Mouse (Mus musculus): Measurements from ENCODE around the gene B3gnt6. TPM values are rescaled to one million over a fixed set of nuclear protein-coding genes. Genes with fewer than 3 reads are reported as not detected.
A peak's percentile ranks its signal among the peaks of the same experiment; 100 is the strongest.

The B3gnt6 gene
- polyA plus RNA-seq, 1 experiment from 2014 or later, result 0.23 TPM

- no peaks in the 10 kb centered on the region for H3K27me3 ChIP-seq (ENCODE audit: control insufficient read depth, insufficient read depth, low read length)
- WGBS, result 80% methylated on average over 6 of the region's 6 CpGs
- H3K9me3 ChIP-seq (ENCODE audit: control insufficient read depth, low read length), result no peaks in the 10 kb centered on the region
- ATAC-seq (ENCODE audit: low FRiP score, low TSS enrichment) (no peak), DNase-seq (ENCODE audit: low spot score) (no peak)
- H3K27ac ChIP-seq (replicated peaks), result no peak overlapping the region
- H3K4me1 ChIP-seq (replicated peaks; ENCODE audit: control insufficient read depth, insufficient read depth), result no peaks in the 10 kb centered on the region
- H3K36me3 ChIP-seq (ENCODE audit: control insufficient read depth, insufficient read depth, low read length), result no peaks in the 10 kb centered on the region
- no peak overlapping the region for H3K9ac ChIP-seq (ENCODE audit: low read length)
- H3K4me2 ChIP-seq (replicated peaks; ENCODE audit: low read depth), result no peak overlapping the region
- TF ChIP-seq CTCF (IDR thresholded peaks at IDR 0.05; ENCODE audit: low read depth) (no peak), EP300 (optimal IDR thresholded peaks at IDR 0.05) (no peak)
- H3K4me3 ChIP-seq (ENCODE audit: low read depth, low read length), result no peak overlapping the region
Measured at GRCm38 (mm10) chr7:98185326-98185725, 14.0 kb downstream of the B3gnt6 start.

GRCm38 (mm10) chr7:98178560-98179231, 20.6 kb downstream of the B3gnt6 start:
- Histone ChIP-seq H3K4me3 (ENCODE audit: low read depth, low read length) (peak overlapping the region; percentile 77), H3K9ac (ENCODE audit: low read length) (peak overlapping the region; percentile 71), H3K27me3 (ENCODE audit: control insufficient read depth, insufficient read depth, low read length) (no peaks in the 10 kb centered on the region), H3K4me1 (replicated peaks; ENCODE audit: control insufficient read depth, insufficient read depth) (0 out of 2 replicates have a peak, but pooled peaks cover 2% of the 10 kb centered on the region), H3K4me2 (replicated peaks; ENCODE audit: low read depth) (peak overlapping the region; percentile 84), H3K36me3 (ENCODE audit: control insufficient read depth, insufficient read depth, low read length) (no peaks in the 10 kb centered on the region), H3K27ac (replicated peaks) (peak overlapping the region; percentile 67), H3K9me3 (ENCODE audit: control insufficient read depth, low read length) (no peaks in the 10 kb centered on the region)
- peak; percentile 65 for ATAC-seq (ENCODE audit: low FRiP score, low TSS enrichment)
- TF ChIP-seq EP300 (optimal IDR thresholded peaks at IDR 0.05) (no peak), CTCF (IDR thresholded peaks at IDR 0.05; ENCODE audit: low read depth) (no peak)
- WGBS, result 72% methylated on average over 5 of the region's 5 CpGs
- DNase-seq (ENCODE audit: low spot score), result peak; percentile 40

GRCm38 (mm10) chr7:98177929-98178559, 21.2 kb downstream of the B3gnt6 start, which contains the start of gene Capn5:
Gene Capn5 (minus strand): TSS chr7:98178274.
- TF ChIP-seq EP300 (optimal IDR thresholded peaks at IDR 0.05) (no peak), CTCF (IDR thresholded peaks at IDR 0.05; ENCODE audit: low read depth) (peak; percentile 85)
- Histone ChIP-seq H3K4me1 (replicated peaks; ENCODE audit: control insufficient read depth, insufficient read depth) (0 out of 2 replicates have a peak, but pooled peaks cover 2% of the 10 kb centered on the region), H3K4me2 (replicated peaks; ENCODE audit: low read depth) (peak within 1 kb of the TSS; percentile 84), H3K9ac (ENCODE audit: low read length) (peak within 1 kb of the TSS; percentile 71), H3K4me3 (ENCODE audit: low read depth, low read length) (peak within 1 kb of the TSS; percentile 77), H3K27ac (replicated peaks) (peak within 1 kb of the TSS; percentile 67), H3K36me3 (ENCODE audit: control insufficient read depth, insufficient read depth, low read length) (no peaks in the 10 kb centered on the region), H3K9me3 (ENCODE audit: control insufficient read depth, low read length) (no peaks in the 10 kb centered on the region), H3K27me3 (ENCODE audit: control insufficient read depth, insufficient read depth, low read length) (no peaks in the 10 kb centered on the region)
- peak; percentile 93 for DNase-seq (ENCODE audit: low spot score)
- peak; percentile 86 for ATAC-seq (ENCODE audit: low FRiP score, low TSS enrichment)
- 2% methylated on average over 38 of the region's 44 CpGs for WGBS

GRCm38 (mm10) chr7:98177566-98177928, 21.7 kb downstream of the B3gnt6 start:
- no peak for TF ChIP-seq CTCF (IDR thresholded peaks at IDR 0.05; ENCODE audit: low read depth)
- no peak for TF ChIP-seq EP300 (optimal IDR thresholded peaks at IDR 0.05)
- H3K9me3 ChIP-seq (ENCODE audit: control insufficient read depth, low read length), result no peaks in the 10 kb centered on the region
- peak overlapping the region; percentile 77 for H3K4me3 ChIP-seq (ENCODE audit: low read depth, low read length)
- no peak for DNase-seq (ENCODE audit: low spot score)
- H3K27ac ChIP-seq (replicated peaks), result no peak overlapping the region
- 0 out of 2 replicates have a peak, but pooled peaks cover 2% of the 10 kb centered on the region for H3K4me1 ChIP-seq (replicated peaks; ENCODE audit: control insufficient read depth, insufficient read depth)
- no peaks in the 10 kb centered on the region for H3K27me3 ChIP-seq (ENCODE audit: control insufficient read depth, insufficient read depth, low read length)
- ATAC-seq (ENCODE audit: low FRiP score, low TSS enrichment), result no peak
- peak overlapping the region; percentile 84 for H3K4me2 ChIP-seq (replicated peaks; ENCODE audit: low read depth)
- 5% methylated on average over 9 of the region's 9 CpGs for WGBS
- H3K9ac ChIP-seq (ENCODE audit: low read length), result peak overlapping the region; percentile 71
- H3K36me3 ChIP-seq (ENCODE audit: control insufficient read depth, insufficient read depth, low read length), result no peaks in the 10 kb centered on the region

- Histone ChIP-seq H3K27me3 (ENCODE audit: control insufficient read depth, insufficient read depth, low read length) (no peaks in the 10 kb centered on the region), H3K4me1 (replicated peaks; ENCODE audit: control insufficient read depth, insufficient read depth) (peaks cover 2% of the 10 kb centered on the region; the same call in 1 of the 2 replicates), H3K9me3 (ENCODE audit: control insufficient read depth, low read length) (no peaks in the 10 kb centered on the region), H3K4me3 (ENCODE audit: low read depth, low read length) (peak overlapping the region; percentile 77), H3K36me3 (ENCODE audit: control insufficient read depth, insufficient read depth, low read length) (no peaks in the 10 kb centered on the region), H3K27ac (replicated peaks) (peak overlapping the region; percentile 56; the same call in 1 of the 2 replicates), H3K4me2 (replicated peaks; ENCODE audit: low read depth) (peak overlapping the region; percentile 84), H3K9ac (ENCODE audit: low read length) (no peak overlapping the region; the same call in 1 of the 2 replicates)
- no peak for DNase-seq (ENCODE audit: low spot score)
- no peak for TF ChIP-seq EP300 (optimal IDR thresholded peaks at IDR 0.05)
- TF ChIP-seq CTCF (IDR thresholded peaks at IDR 0.05; ENCODE audit: low read depth), result no peak
- no peak for ATAC-seq (ENCODE audit: low FRiP score, low TSS enrichment)
- WGBS, result 31% methylated on average over 2 of the region's 2 CpGs
Measured at GRCm38 (mm10) chr7:98177071-98177485, 22.2 kb downstream of the B3gnt6 start.

Measured in stomach, postnatal 0 days (tissue).